Mouse (Mus musculus): ENCODE data around the gene Slc1a3.

GRCm38 (mm10) chr15:8718496-8718895 is 7.9 kb upstream of the Slc1a3 start:
- TF ChIP-seq CTCF (IDR thresholded peaks at IDR 0.05; ENCODE audit: borderline replicate concordance, control insufficient read depth, extremely low read depth, insufficient read depth, low read length, poor library complexity): no peak
- no peak for TF ChIP-seq POLR2A (IDR thresholded peaks at IDR 0.05; ENCODE audit: control insufficient read depth, extremely low read depth, insufficient read depth, low read length, poor library complexity)
